Mouse (Mus musculus): Measurements from ENCODE around the gene Gm20605.
"Not testable (repeated sequence)": the region's sequence is repeated elsewhere in the genome, so short reads cannot be mapped to it uniquely, and the experiment has no call there.

Gm20605 gene

GRCm38 (mm10) chr5:137613076-137613475, 15.9 kb upstream of the Gm20605 start:
- no peak for DNase-seq (ENCODE audit: low spot score in 2 of 2)

- no peak for DNase-seq (ENCODE audit: low spot score in 2 of 2)
Measured at GRCm38 (mm10) chr5:137613550-137613949, 15.4 kb upstream of the Gm20605 start, which contains the start of gene Pcolce. Pcolce (minus strand) TSS chr5:137613784.

GRCm38 (mm10) chr5:137614921-137615320, 14.1 kb upstream of the Gm20605 start:
- DNase-seq (ENCODE audit: low spot score in 2 of 2), result not testable (repeated sequence)

- DNase-seq (ENCODE audit: low spot score in 2 of 2), result no peak
Measured at GRCm38 (mm10) chr5:137615347-137615746, 13.6 kb upstream of the Gm20605 start.

- DNase-seq (ENCODE audit: low spot score in 2 of 2), result no peak
Measured at GRCm38 (mm10) chr5:137623937-137624530, 4.9 kb upstream of the Gm20605 start.

- DNase-seq (ENCODE audit: low spot score in 2 of 2), result no peak
Measured at GRCm38 (mm10) chr5:137627991-137628390, 984 bp upstream of the Gm20605 start.

GRCm38 (mm10) chr5:137629306-137629721, 339 bp downstream of the Gm20605 start:
- no peak for DNase-seq (ENCODE audit: low spot score in 2 of 2)

- no peak for DNase-seq (ENCODE audit: low spot score in 2 of 2)
Measured at GRCm38 (mm10) chr5:137629906-137630545, 1.1 kb downstream of the Gm20605 start.

GRCm38 (mm10) chr5:137630602-137631001, 1.6 kb downstream of the Gm20605 start:
- DNase-seq (ENCODE audit: low spot score in 2 of 2), result no peak

GRCm38 (mm10) chr5:137631171-137631570, 2.2 kb downstream of the Gm20605 start:
- DNase-seq (ENCODE audit: low spot score in 2 of 2), result peak in 1 of 2 experiments; percentile 36

- no peak for DNase-seq (ENCODE audit: low spot score in 2 of 2)
Measured at GRCm38 (mm10) chr5:137631591-137631990, 2.6 kb downstream of the Gm20605 start.

GRCm38 (mm10) chr5:137633397-137634084, 4.6 kb downstream of the Gm20605 start:
- no peak for DNase-seq (ENCODE audit: low spot score in 2 of 2)

- no peak for DNase-seq (ENCODE audit: low spot score in 2 of 2)
Measured at GRCm38 (mm10) chr5:137639472-137639871, 10.5 kb downstream of the Gm20605 start.

- no peak for DNase-seq (ENCODE audit: low spot score in 2 of 2)
Measured at GRCm38 (mm10) chr5:137641054-137641453, 12.1 kb downstream of the Gm20605 start, which contains the start of gene Sap25. Sap25 (plus strand) TSS chr5:137641334.

GRCm38 (mm10) chr5:137642886-137643285, 13.9 kb downstream of the Gm20605 start:
- no peak for DNase-seq (ENCODE audit: low spot score in 2 of 2)

GRCm38 (mm10) chr5:137644484-137644883, 15.5 kb downstream of the Gm20605 start:
- no peak for DNase-seq (ENCODE audit: low spot score in 2 of 2)

- DNase-seq (ENCODE audit: low spot score in 2 of 2), result no peak
Measured at GRCm38 (mm10) chr5:137645091-137645651, 16.2 kb downstream of the Gm20605 start.

- no peak for DNase-seq (ENCODE audit: low spot score in 2 of 2)
Measured at GRCm38 (mm10) chr5:137645652-137646091, 16.7 kb downstream of the Gm20605 start, which contains the start of gene Irs3. Irs3 (minus strand) TSS chr5:137645714.

- no peak for DNase-seq (ENCODE audit: low spot score in 2 of 2)
Measured at GRCm38 (mm10) chr5:137647827-137648601, 19.0 kb downstream of the Gm20605 start.

- no peak for DNase-seq (ENCODE audit: low spot score in 2 of 2)
Measured at GRCm38 (mm10) chr5:137649251-137649650, 20.3 kb downstream of the Gm20605 start.
